Mouse (Mus musculus) thymus, adult 2 months (tissue): ENCODE measurements around the gene Plekha6.

Source experiments
- CTCF ChIP-seq: fragments of 200-500 bp; IDR thresholded peaks from 2 replicates; pipeline ENCODE4 v1.5.1; 2012; ENCODE audit warnings: mild to moderate bottlenecking, control low read depth, low read length, moderate library complexity, borderline replicate concordance; ENCODE audit not compliant: control insufficient read depth, poor library complexity, insufficient read depth; ENCODE audit errors: extremely low read depth
- POLR2A ChIP-seq: fragments of 200-500 bp; IDR thresholded peaks from 2 replicates; pipeline ENCODE4 v1.6.1; 2012; ENCODE audit warnings: mild to moderate bottlenecking, low read length, control low read depth, moderate library complexity; ENCODE audit not compliant: control insufficient read depth, poor library complexity, insufficient read depth; ENCODE audit errors: extremely low read depth

GRCm38 (mm10) chr1:133155270-133155669 lies 8.7 kb upstream of the Plekha6 start:
- no peak for TF ChIP-seq CTCF
- TF ChIP-seq POLR2A = no peak
